Mouse (Mus musculus): ENCODE measurements at regions not wholly inside any gene's neighbourhood (a gene's known extent, or its start where the extent isn't known, plus 50 kb on each side); places are given as distances from the start of the nearest gene placed in this dataset.

- 83% methylated on average over 3 of the region's 3 CpGs for WGBS
- H3K36me3 ChIP-seq (ENCODE audit: insufficient read depth): no peaks in the 10 kb centered on the region
- H3K9me3 ChIP-seq (ENCODE audit: low read length): no peaks in the 10 kb centered on the region
- H3K9ac ChIP-seq: no peak overlapping the region
- TF ChIP-seq CTCF (IDR thresholded peaks at IDR 0.05; ENCODE audit: low read depth): no peak
- no peak for DNase-seq
- H3K4me1 ChIP-seq (ENCODE audit: insufficient read depth): 0 out of 2 replicates have a peak, but pooled peaks cover 5% of the 10 kb centered on the region
- no peak for ATAC-seq
- H3K4me3 ChIP-seq (ENCODE audit: low read depth, low read length): no peak overlapping the region
- no peak overlapping the region for H3K27ac ChIP-seq (ENCODE audit: low read depth, low read length)
- H3K4me2 ChIP-seq (ENCODE audit: low read depth): no peak overlapping the region
- H3K27me3 ChIP-seq (ENCODE audit: insufficient read depth, low read length): no peaks in the 10 kb centered on the region
Observed at GRCm38 (mm10) chr16:95151499-95151898, 105.9 kb upstream of the Kcnj15 start.

GRCm38 (mm10) chr16:95151914-95152313 is 105.4 kb upstream of the Kcnj15 start:
- Histone ChIP-seq H3K4me2 (ENCODE audit: low read depth) (no peak overlapping the region), H3K27me3 (ENCODE audit: insufficient read depth, low read length) (no peaks in the 10 kb centered on the region), H3K36me3 (ENCODE audit: insufficient read depth) (no peaks in the 10 kb centered on the region), H3K4me3 (ENCODE audit: low read depth, low read length) (no peak overlapping the region), H3K4me1 (ENCODE audit: insufficient read depth) (0 out of 2 replicates have a peak, but pooled peaks cover 5% of the 10 kb centered on the region), H3K27ac (ENCODE audit: low read depth, low read length) (no peak overlapping the region), H3K9me3 (ENCODE audit: low read length) (no peaks in the 10 kb centered on the region), H3K9ac (no peak overlapping the region)
- TF ChIP-seq CTCF (IDR thresholded peaks at IDR 0.05; ENCODE audit: low read depth): no peak
- DNase-seq (no peak), ATAC-seq (no peak)
- 91% methylated on average over 6 of the region's 6 CpGs for WGBS

DNA sequence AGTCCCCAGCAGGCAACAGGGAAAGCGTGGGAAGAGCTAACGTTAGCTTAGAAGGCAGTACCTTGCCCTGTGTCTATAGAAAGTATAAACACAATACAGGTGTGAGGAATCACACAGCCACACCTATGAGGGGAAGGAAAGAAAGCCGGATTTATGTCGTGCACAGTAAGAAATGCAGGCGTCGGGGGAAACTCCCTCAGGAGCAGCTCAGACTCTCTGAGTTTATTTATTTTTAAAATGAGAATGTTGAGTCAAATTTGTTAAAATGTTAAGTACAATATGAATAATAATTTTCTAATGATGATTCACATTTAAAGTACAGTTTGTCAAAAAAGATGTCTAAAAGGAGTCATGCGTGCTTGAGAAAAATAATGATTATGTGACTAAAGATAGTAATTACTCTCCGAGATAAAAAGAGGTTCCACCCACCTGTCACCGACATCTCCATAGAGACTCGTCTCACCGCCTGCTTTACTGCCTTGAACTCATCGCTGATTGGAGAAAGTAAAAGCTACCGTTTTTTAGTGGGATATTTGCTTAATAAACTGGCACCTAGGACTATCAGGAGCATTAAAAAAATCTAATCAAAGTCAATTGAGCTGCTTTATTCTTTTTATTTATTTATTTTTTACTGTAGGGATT is 104.5 kb upstream of the Kcnj15 start:
- DNase-seq: peak; percentile 38
- H3K27me3 ChIP-seq (ENCODE audit: insufficient read depth, low read length): no peaks in the 10 kb centered on the region
- 54% methylated on average over 13 of the region's 13 CpGs for WGBS
- no peak overlapping the region for H3K9ac ChIP-seq
- no peak overlapping the region for H3K4me3 ChIP-seq (ENCODE audit: low read depth, low read length)
- no peak overlapping the region for H3K4me2 ChIP-seq (ENCODE audit: low read depth)
- ATAC-seq: peak; percentile 87; the same call in 1 of the 2 replicates
- H3K4me1 ChIP-seq (ENCODE audit: insufficient read depth): 0 out of 2 replicates have a peak, but pooled peaks cover 5% of the 10 kb centered on the region
- TF ChIP-seq CTCF (IDR thresholded peaks at IDR 0.05; ENCODE audit: low read depth): no peak
- no peaks in the 10 kb centered on the region for H3K9me3 ChIP-seq (ENCODE audit: low read length)
- no peak overlapping the region for H3K27ac ChIP-seq (ENCODE audit: low read depth, low read length)
- H3K36me3 ChIP-seq (ENCODE audit: insufficient read depth): no peaks in the 10 kb centered on the region

- H3K9me3 ChIP-seq (ENCODE audit: low read length): no peaks in the 10 kb centered on the region
- H3K36me3 ChIP-seq (ENCODE audit: insufficient read depth): no peaks in the 10 kb centered on the region
- H3K27ac ChIP-seq (ENCODE audit: low read depth, low read length): no peak overlapping the region
- H3K4me3 ChIP-seq (ENCODE audit: low read depth, low read length): no peak overlapping the region
- ATAC-seq: no peak
- no peak overlapping the region for H3K9ac ChIP-seq
- no peak for DNase-seq
- TF ChIP-seq CTCF (IDR thresholded peaks at IDR 0.05; ENCODE audit: low read depth): no peak
- no peak overlapping the region for H3K4me2 ChIP-seq (ENCODE audit: low read depth)
- no peaks in the 10 kb centered on the region for H3K4me1 ChIP-seq (ENCODE audit: insufficient read depth)
- no peaks in the 10 kb centered on the region for H3K27me3 ChIP-seq (ENCODE audit: insufficient read depth, low read length)
- WGBS: 86% methylated on average over 7 of the region's 7 CpGs
Observed at GRCm38 (mm10) chr16:95168349-95168748, 89.0 kb upstream of the Kcnj15 start.

DNA sequence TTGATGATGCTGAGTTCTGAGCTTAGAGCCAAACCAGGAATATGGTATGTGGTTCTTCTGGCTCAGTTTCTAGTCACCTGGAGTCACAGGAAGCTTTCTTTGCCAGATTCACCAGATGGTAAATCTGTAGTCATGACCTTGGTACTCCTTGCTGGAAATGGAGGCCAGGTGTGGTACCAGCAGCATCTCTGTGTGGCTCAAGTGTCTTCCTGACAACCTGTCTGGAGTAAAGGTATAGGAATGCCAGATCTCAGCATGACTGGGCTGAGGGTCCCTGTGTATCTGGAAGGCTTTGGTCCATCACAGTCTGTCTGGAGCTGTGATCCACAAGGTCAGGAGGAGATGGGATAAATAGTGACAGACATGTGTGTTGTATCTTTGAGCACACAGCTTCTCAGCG is 88.0 kb upstream of the Kcnj15 start:
- DNase-seq (no peak), ATAC-seq (no peak)
- no peak overlapping the region for H3K4me3 ChIP-seq (ENCODE audit: low read depth, low read length)
- TF ChIP-seq CTCF (IDR thresholded peaks at IDR 0.05; ENCODE audit: low read depth): no peak
- H3K36me3 ChIP-seq (ENCODE audit: insufficient read depth): no peaks in the 10 kb centered on the region
- 93% methylated on average over 1 of the region's 1 CpGs for WGBS
- no peaks in the 10 kb centered on the region for H3K4me1 ChIP-seq (ENCODE audit: insufficient read depth)
- H3K4me2 ChIP-seq (ENCODE audit: low read depth): no peak overlapping the region
- H3K27me3 ChIP-seq (ENCODE audit: insufficient read depth, low read length): no peaks in the 10 kb centered on the region
- H3K9ac ChIP-seq: no peak overlapping the region
- H3K27ac ChIP-seq (ENCODE audit: low read depth, low read length): no peak overlapping the region
- H3K9me3 ChIP-seq (ENCODE audit: low read length): no peaks in the 10 kb centered on the region

DNA sequence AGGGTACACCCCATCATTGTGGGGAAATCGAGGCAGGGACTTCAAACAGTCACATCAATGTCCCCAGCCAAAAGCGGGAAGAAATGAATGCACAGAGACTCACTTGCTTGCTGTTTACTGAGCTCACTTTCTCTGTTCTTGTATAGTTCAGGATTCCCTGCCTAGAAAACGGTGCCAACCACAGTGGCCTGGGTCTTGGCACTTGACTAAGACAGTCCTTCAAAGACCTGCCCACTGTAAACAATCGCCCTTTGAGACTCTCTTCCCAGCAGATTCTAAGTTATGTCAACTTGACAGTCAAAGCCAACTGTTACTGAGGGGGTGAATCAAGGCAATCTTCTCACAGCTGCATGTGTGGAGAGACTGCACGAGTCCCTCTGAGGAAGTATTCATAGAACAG is 76.8 kb upstream of the Kcnj15 start:
- 83% methylated on average over 5 of the region's 5 CpGs for whole genome bisulfite sequencing
- Histone ChIP-seq H3K4me3 (ENCODE audit: low read depth, low read length) (no peak overlapping the region), H3K27me3 (ENCODE audit: insufficient read depth, low read length) (no peaks in the 10 kb centered on the region), H3K9ac (no peak overlapping the region), H3K9me3 (ENCODE audit: low read length) (no peaks in the 10 kb centered on the region), H3K4me1 (ENCODE audit: insufficient read depth) (0 out of 2 replicates have a peak, but pooled peaks cover 3% of the 10 kb centered on the region), H3K27ac (ENCODE audit: low read depth, low read length) (no peak overlapping the region), H3K4me2 (ENCODE audit: low read depth) (no peak overlapping the region), H3K36me3 (ENCODE audit: insufficient read depth) (no peaks in the 10 kb centered on the region)
- DNase-seq (no peak), ATAC-seq (no peak)
- TF ChIP-seq CTCF (IDR thresholded peaks at IDR 0.05; ENCODE audit: low read depth): no peak

GRCm38 (mm10) chr16:95185341-95185740 is 72.0 kb upstream of the Kcnj15 start:
- H3K9me3 ChIP-seq (ENCODE audit: low read length): no peaks in the 10 kb centered on the region
- DNase-seq: no peak

More at GRCm38 (mm10) chr16:95185341-95185740, 72.0 kb upstream of the Kcnj15 start:
- Histone ChIP-seq H3K9ac (no peak overlapping the region), H3K4me1 (ENCODE audit: insufficient read depth) (0 out of 2 replicates have a peak, but pooled peaks cover 3% of the 10 kb centered on the region), H3K4me2 (ENCODE audit: low read depth) (no peak overlapping the region), H3K4me3 (ENCODE audit: low read depth, low read length) (no peak overlapping the region), H3K36me3 (ENCODE audit: insufficient read depth) (no peaks in the 10 kb centered on the region), H3K27ac (ENCODE audit: low read depth, low read length) (no peak overlapping the region), H3K27me3 (ENCODE audit: insufficient read depth, low read length) (no peaks in the 10 kb centered on the region)
- 65% methylated on average over 9 of the region's 9 CpGs for WGBS
- TF ChIP-seq CTCF (IDR thresholded peaks at IDR 0.05; ENCODE audit: low read depth): no peak
- no peak for ATAC-seq

All from forebrain, postnatal 0 days (tissue).